Mouse (Mus musculus): Measurements from ENCODE around the gene Jag2.
A peak's percentile ranks its signal among the peaks of the same experiment; 100 is the strongest.

The Jag2 gene

DNA sequence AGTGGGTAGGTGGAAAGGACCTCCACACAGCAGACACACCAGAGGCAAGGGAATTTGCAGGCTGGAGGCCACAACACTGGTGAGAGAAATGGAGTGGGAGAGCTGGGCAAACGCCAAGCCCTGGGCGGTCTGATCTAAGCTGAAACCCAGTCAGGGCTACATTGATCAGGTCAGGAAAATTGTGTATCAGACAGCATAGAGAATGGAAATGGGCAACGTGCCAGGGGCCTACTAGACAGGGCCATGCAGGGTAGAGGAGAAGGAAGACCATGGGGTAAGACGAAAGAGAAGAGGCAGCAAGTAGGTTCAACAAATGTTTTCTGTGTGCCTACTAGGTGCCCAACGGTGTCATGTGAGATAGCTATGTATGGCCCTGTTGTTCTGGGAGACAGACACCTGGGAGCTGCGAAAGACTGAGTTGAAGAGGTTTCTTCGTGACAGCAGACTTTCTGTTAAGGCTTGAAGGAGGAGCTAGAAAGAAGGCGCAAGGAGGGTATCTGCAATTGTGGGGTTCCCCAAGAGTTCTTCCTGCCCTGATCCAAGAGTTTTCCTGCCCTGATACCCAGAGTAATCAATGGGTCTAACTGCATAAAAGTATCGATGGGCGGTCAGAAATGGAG lies 11.7 kb upstream of the Jag2 start:
- DNase-seq (ENCODE audit: low read depth, low spot score): no peak

DNA sequence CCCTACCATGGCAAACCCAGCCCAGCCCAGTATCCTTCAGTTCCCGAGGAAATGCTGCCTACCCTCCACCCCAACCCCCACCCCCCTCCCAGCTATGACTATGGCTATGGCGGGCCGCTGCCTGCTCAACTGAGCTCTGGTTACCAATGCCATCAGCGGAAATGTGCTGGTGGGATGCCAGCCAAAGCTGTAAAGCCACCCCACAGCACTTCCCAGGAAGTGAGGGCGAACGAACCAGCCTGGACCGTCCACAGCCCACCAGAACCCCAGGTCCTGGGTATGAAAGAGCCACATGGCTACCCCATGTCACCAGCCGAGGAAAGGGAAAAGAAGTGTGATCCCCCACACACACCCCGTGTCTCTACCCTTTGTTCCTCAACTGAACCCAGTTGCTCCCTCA lies 11.1 kb upstream of the Jag2 start:
- no peak for DNase-seq (ENCODE audit: low read depth, low spot score)

GRCm38 (mm10) chr12:112940238-112940637 lies 10.7 kb upstream of the Jag2 start:
- no peak for DNase-seq (ENCODE audit: low read depth, low spot score)

DNA sequence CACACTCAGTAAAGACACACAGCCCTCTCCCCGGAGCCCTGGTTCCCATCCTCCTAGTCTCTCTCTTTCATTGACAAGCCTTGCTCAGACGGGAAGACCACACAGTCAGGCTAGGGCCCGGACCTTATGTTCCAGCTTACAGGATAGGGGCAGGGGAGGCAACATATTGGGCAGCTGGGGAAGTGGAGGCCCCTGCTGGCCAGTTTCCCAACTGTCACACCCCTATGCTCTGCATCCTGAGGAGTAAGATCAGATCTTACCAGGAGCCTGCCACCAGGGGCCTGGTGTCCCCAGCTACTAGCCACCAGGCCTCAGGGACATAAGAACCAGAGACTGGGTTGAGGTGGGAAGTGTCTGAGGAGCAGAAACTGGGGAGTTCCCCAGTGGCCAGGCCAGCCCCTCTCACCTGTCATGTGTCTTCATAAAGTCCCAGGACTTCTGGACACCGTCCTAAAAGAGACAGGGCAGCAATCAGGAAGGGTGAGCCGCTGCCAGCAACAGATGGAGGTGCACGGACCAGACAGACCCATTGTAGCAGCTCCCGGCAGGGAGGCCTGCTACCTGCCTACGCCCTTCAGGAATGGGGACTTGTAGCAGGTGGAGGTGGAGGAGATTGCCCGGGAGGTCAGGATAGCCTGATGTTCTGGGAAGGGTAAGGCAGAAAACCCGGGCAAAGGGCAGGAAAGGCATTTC lies 9.4 kb upstream of the Jag2 start:
- DNase-seq (ENCODE audit: low read depth, low spot score): peak; percentile 59

GRCm38 (mm10) chr12:112938366-112938765 lies 8.8 kb upstream of the Jag2 start:
- no peak for DNase-seq (ENCODE audit: low read depth, low spot score)

- no peak for DNase-seq (ENCODE audit: low read depth, low spot score)
These were observed 8.3 kb upstream of the Jag2 start for GRCm38 (mm10) chr12:112937906-112938305.

- DNase-seq (ENCODE audit: low read depth, low spot score): no peak
These were observed 3.1 kb upstream of the Jag2 start for GRCm38 (mm10) chr12:112932647-112933046.

GRCm38 (mm10) chr12:112928401-112929241 lies 955 bp downstream of the Jag2 start:
- DNase-seq (ENCODE audit: low read depth, low spot score): no peak

GRCm38 (mm10) chr12:112927265-112927664 lies 2.3 kb downstream of the Jag2 start:
- DNase-seq (ENCODE audit: low read depth, low spot score): no peak

DNA sequence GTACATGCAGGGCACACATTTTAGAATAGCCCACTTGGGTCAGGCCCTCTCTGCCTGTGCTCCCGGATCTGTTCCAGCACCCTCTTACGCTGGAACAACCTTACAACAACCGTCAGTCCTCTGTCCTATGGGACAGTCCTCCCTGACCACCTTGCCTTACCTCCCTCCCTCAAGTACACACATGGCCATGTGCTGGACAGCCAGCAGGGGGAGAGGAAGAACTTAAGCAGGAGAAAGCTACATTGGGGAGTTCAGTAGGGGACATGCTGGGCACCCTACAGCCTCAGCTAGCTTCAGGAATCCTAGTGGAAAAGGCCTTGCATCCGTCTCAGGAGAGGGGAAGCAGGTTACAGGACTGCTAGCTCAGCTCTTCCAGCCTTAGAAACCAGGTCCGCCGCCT lies 3.6 kb downstream of the Jag2 start:
- no peak for DNase-seq (ENCODE audit: low read depth, low spot score)

GRCm38 (mm10) chr12:112922541-112922940 lies 7.0 kb downstream of the Jag2 start:
- no peak for DNase-seq (ENCODE audit: low read depth, low spot score)

- DNase-seq (ENCODE audit: low read depth, low spot score): no peak
These were observed 8.1 kb downstream of the Jag2 start for GRCm38 (mm10) chr12:112921518-112921917.

- DNase-seq (ENCODE audit: low read depth, low spot score): no peak
These were observed 11.7 kb downstream of the Jag2 start for GRCm38 (mm10) chr12:112917906-112918305.

DNA sequence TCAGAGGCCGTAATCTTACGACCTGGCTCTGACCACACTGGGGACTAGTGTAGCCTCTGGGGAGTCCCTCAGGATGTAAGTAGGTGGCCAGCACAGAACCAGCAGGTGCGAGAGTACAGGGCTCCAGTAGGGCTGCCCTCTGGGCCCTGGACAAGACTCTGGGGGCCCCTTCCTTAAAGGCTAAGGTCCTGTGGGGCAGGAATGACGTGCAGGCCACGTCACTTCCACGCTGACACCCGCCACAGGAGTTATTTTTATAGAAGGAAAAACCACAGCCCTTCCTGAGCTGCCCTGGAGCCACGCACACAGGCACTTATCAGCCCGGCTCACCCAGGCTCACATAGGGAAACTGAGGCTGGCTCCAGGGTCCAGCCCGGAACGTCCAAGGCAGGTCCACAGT lies 12.1 kb downstream of the Jag2 start:
- DNase-seq (ENCODE audit: low read depth, low spot score): no peak

DNA sequence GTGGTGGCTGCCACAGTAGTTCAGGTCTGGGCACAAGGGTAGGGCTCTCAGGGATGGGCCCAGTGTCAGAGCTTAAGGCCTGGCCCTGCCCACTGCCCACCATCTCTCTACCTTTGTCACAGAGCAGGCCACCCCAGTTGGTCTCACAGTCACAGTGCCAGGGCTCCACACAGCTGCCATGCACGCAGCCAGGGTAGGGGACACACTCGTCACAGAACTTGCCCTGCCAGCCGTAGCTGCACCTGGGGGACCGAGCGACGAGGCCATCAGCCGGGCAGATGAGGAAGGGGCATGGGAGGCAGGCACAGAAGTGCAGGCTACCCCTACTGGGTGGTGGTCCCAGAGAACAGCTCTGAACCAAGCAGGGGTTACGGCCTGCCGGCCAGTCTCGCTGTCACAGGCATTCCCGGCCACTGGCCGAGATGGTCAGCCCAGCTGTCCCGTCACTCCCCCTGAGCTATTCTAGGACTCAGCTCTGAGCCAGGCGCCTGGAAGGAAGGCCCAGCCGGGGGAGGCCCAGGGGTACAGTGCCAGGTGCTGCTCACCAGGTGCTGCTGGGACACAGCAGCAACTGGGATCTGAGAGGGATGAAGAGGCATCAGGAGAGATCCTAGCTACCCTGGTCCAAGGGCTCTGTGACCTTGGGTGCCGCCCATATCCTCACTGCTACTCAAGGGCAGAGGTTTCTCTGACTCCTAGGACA lies 12.7 kb downstream of the Jag2 start:
- DNase-seq (ENCODE audit: low read depth, low spot score): no peak

- no peak for DNase-seq (ENCODE audit: low read depth, low spot score)
These were observed 14.0 kb downstream of the Jag2 start for GRCm38 (mm10) chr12:112915587-112915986.

GRCm38 (mm10) chr12:112914527-112914926 lies 15.0 kb downstream of the Jag2 start:
- no peak for DNase-seq (ENCODE audit: low read depth, low spot score)

DNA sequence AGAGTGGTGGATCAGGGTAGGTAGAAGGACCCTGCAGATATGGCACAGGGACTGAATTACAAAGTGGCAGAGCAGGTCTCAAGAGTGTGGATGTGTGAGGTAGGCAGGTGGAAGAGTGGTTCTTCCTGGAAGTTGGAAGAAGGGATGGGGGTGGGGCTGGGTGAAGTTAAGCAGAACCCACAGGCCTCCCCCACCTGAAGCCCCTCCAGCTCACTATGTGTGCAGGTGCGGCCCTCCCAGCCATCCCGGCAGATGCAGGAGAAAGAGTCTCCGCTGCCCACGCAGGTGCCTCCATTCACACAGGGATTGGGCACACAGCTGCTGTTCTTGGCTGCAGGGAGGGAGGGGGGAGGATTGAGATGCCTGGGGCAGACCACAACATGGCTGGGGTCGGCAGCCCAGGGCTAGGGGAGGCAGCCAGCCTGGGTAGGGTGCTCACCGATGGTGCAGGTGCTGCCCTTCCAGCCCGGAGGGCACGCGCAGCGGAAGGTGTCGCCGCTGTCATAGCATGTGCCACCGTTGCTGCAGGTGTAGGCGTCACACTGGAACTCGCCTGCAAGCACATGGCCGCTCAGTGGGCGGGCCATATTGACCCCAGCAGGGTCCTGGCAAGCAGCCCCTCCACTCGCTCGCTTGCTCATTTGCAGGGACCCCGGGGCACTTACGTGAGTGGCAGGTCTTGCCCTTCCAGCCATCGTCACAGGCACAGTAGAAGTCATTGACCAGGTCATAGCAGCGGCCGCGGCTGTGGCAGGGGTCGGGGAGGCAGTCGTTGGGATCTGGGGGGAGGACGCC lies 16.4 kb downstream of the Jag2 start:
- no peak for DNase-seq (ENCODE audit: low read depth, low spot score)

- no peak for DNase-seq (ENCODE audit: low read depth, low spot score)
These were observed 17.9 kb downstream of the Jag2 start for GRCm38 (mm10) chr12:112911701-112912100.

DNA sequence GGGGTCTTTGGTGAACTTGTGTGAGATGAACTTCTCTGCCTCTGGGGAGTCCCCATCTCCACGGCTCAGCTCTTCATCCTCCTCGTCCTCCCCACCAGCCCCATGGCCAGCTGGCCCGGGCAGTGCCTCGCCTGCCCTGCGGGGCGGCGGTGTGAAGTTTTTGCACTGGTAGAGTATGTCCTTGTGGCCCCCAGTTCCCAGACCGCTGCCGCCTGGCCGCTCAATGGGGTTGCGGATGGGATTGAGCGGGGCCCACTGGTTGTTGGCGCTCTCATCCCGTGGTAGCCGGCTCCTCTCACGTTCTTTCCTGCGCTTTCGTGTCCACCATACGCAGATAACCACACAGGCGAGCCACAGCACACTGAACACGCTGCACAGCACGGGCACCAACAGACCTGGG lies 20.6 kb downstream of the Jag2 start:
- DNase-seq (ENCODE audit: low read depth, low spot score): no peak

GRCm38 (mm10) chr12:112905001-112905400 lies 24.6 kb downstream of the Jag2 start:
- DNase-seq (ENCODE audit: low read depth, low spot score): no peak
